Mouse (Mus musculus): ENCODE measurements around the gene Prr22. TPM values are rescaled to one million over a fixed set of nuclear protein-coding genes. Genes with fewer than 3 reads are reported as not detected.
A peak's percentile ranks its signal among the peaks of the same experiment; 100 is the strongest.

Gene Prr22
- polyA plus RNA-seq, 1 experiment from 2014 or later: 0.66 TPM

DNA sequence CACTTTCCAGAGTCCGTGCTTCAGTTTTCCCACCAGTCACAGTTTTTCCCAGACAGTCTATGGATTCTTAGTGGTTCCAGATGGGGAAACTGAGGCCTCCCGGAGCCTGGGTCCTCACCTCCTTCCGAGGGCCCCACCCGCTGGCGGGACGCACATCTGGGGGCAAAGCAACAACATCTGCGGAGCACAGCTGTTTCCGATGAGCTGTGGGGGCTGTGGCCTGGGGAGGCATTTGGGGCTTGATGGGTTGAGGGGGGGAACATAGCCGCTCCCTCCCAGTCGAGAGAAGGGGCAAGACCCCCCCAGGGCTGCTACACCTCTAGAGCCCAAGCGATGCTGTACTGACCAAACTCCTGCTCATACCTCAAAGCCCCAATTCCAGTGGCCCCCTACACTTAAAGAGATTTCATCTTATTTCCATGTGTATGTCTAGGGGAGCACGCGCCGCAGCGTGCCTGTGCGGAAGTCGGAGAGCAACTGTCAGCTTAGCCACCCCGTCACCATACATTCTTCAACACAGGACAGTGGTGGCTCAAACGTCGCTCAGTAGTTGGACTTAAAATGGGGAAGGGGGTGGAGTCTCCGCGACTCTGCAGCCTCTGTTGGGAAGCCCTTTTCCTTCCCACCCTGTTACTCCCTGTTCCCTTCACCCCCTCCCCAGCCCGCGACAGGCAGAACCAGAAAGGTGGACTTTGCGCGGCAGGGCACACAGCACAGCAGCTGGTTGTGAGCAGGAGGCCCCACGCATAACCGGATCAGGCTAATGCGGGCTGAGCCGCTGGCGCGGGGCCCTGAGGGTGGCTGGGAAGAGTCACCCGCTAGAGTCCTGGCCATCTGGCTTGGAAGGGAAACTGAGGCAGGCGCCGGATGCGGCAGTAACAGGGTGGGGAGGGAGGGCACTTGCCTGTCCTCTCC, 15.5 kb upstream of the Prr22 start:
- Histone ChIP-seq H3K4me3 (ENCODE audit: low read depth, low read length) (no peak overlapping the region), H3K27ac (replicated peaks; ENCODE audit: low read depth, low read length) (no peak overlapping the region), H3K4me2 (ENCODE audit: low read depth, low read length) (no peak overlapping the region), H3K27me3 (ENCODE audit: control insufficient read depth, insufficient read depth, low read length) (peaks cover 65% of the 10 kb centered on the region), H3K9ac (replicated peaks; ENCODE audit: low read length) (no peak overlapping the region), H3K4me1 (ENCODE audit: control insufficient read depth, insufficient read depth, low read length) (peaks cover 6% of the 10 kb centered on the region), H3K36me3 (replicated peaks; ENCODE audit: control insufficient read depth, insufficient read depth, low read depth, low read length) (no peaks in the 10 kb centered on the region), H3K9me3 (replicated peaks; ENCODE audit: control insufficient read depth, low read length) (no peaks in the 10 kb centered on the region)
- no peak for DNase-seq (ENCODE audit: low spot score)
- 11% methylated on average over 36 of the region's 36 CpGs for WGBS
- ATAC-seq (replicated peaks; ENCODE audit: insufficient number of reproducible peaks, low FRiP score, low TSS enrichment, low read depth): no peak

- Histone ChIP-seq H3K4me2 (ENCODE audit: low read depth, low read length) (peak overlapping the region; percentile 97), H3K4me1 (ENCODE audit: control insufficient read depth, insufficient read depth, low read length) (peaks cover 6% of the 10 kb centered on the region), H3K27me3 (ENCODE audit: control insufficient read depth, insufficient read depth, low read length) (peaks cover 56% of the 10 kb centered on the region), H3K9me3 (replicated peaks; ENCODE audit: control insufficient read depth, low read length) (no peaks in the 10 kb centered on the region), H3K4me3 (ENCODE audit: low read depth, low read length) (peak overlapping the region; percentile 47), H3K36me3 (replicated peaks; ENCODE audit: control insufficient read depth, insufficient read depth, low read depth, low read length) (no peaks in the 10 kb centered on the region), H3K27ac (replicated peaks; ENCODE audit: low read depth, low read length) (no peak overlapping the region), H3K9ac (replicated peaks; ENCODE audit: low read length) (peak overlapping the region; percentile 54)
- DNase-seq (ENCODE audit: low spot score): peak; percentile 29
- peak; percentile 5; the same call in 1 of the 2 replicates for ATAC-seq (replicated peaks; ENCODE audit: insufficient number of reproducible peaks, low FRiP score, low TSS enrichment, low read depth)
- 2% methylated on average over 50 of the region's 51 CpGs for WGBS
These were observed 13.2 kb upstream of the Prr22 start for GRCm38 (mm10) chr17:56756703-56757399.

GRCm38 (mm10) chr17:56757416-56758123, 12.5 kb upstream of the Prr22 start, which contains the start of gene Nrtn:
TSS of gene Nrtn (minus strand) at chr17:56757530.
- peak; percentile 92 for DNase-seq (ENCODE audit: low spot score)
- no peak within 1 kb of the TSS for H3K27ac ChIP-seq (replicated peaks; ENCODE audit: low read depth, low read length)

DNA sequence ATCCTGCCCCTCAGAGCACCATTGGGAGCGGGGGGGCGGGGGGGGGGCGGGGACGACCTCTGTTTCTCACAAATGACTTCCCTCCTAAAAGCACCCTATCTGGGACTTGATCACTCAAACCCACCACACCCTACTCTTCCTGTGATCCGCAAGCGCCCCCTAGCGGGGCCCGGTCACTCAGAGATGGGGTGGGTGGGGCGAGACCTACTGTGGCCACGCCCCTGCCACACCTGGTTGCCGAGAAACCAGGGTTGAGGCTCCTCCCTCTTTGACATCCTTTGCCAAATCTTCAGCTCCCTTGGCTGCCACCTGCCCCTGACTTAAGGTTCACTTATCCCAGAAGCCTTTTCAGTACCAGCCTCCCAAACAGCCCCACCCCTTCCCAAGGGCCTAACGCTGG, 11.9 kb upstream of the Prr22 start:
- no peaks in the 10 kb centered on the region for H3K36me3 ChIP-seq (replicated peaks; ENCODE audit: control insufficient read depth, insufficient read depth, low read depth, low read length)
- 7% methylated on average over 12 of the region's 12 CpGs for WGBS
- no peak overlapping the region for H3K9ac ChIP-seq (replicated peaks; ENCODE audit: low read length)
- H3K4me1 ChIP-seq (ENCODE audit: control insufficient read depth, insufficient read depth, low read length): peaks cover 8% of the 10 kb centered on the region
- no peak overlapping the region for H3K4me3 ChIP-seq (ENCODE audit: low read depth, low read length)
- H3K4me2 ChIP-seq (ENCODE audit: low read depth, low read length): no peak overlapping the region; the same call in 1 of the 2 replicates
- no peak for ATAC-seq (replicated peaks; ENCODE audit: insufficient number of reproducible peaks, low FRiP score, low TSS enrichment, low read depth)
- peaks cover 44% of the 10 kb centered on the region for H3K27me3 ChIP-seq (ENCODE audit: control insufficient read depth, insufficient read depth, low read length)
- no peaks in the 10 kb centered on the region for H3K9me3 ChIP-seq (replicated peaks; ENCODE audit: control insufficient read depth, low read length)
- no peak overlapping the region for H3K27ac ChIP-seq (replicated peaks; ENCODE audit: low read depth, low read length)
- peak; percentile 62 for DNase-seq (ENCODE audit: low spot score)

More at GRCm38 (mm10) chr17:56757416-56758123, 12.5 kb upstream of the Prr22 start, which contains the start of gene Nrtn:
- Histone ChIP-seq H3K9ac (replicated peaks; ENCODE audit: low read length) (peak within 1 kb of the TSS; percentile 54), H3K4me1 (ENCODE audit: control insufficient read depth, insufficient read depth, low read length) (peaks cover 6% of the 10 kb centered on the region), H3K4me2 (ENCODE audit: low read depth, low read length) (peak within 1 kb of the TSS; percentile 97), H3K36me3 (replicated peaks; ENCODE audit: control insufficient read depth, insufficient read depth, low read depth, low read length) (no peaks in the 10 kb centered on the region), H3K27me3 (ENCODE audit: control insufficient read depth, insufficient read depth, low read length) (peaks cover 48% of the 10 kb centered on the region), H3K4me3 (ENCODE audit: low read depth, low read length) (peak within 1 kb of the TSS; percentile 47), H3K9me3 (replicated peaks; ENCODE audit: control insufficient read depth, low read length) (no peaks in the 10 kb centered on the region)
- under 1% methylated on average over 47 of the region's 48 CpGs for WGBS
- peak; percentile 34 for ATAC-seq (replicated peaks; ENCODE audit: insufficient number of reproducible peaks, low FRiP score, low TSS enrichment, low read depth)

- 53% methylated on average over 7 of the region's 7 CpGs for WGBS
- H3K27me3 ChIP-seq (ENCODE audit: control insufficient read depth, insufficient read depth, low read length): peaks cover 33% of the 10 kb centered on the region
- H3K9ac ChIP-seq (replicated peaks; ENCODE audit: low read length): no peak overlapping the region
- no peak overlapping the region for H3K4me3 ChIP-seq (ENCODE audit: low read depth, low read length)
- no peaks in the 10 kb centered on the region for H3K36me3 ChIP-seq (replicated peaks; ENCODE audit: control insufficient read depth, insufficient read depth, low read depth, low read length)
- no peak for ATAC-seq (replicated peaks; ENCODE audit: insufficient number of reproducible peaks, low FRiP score, low TSS enrichment, low read depth)
- peaks cover 8% of the 10 kb centered on the region for H3K4me1 ChIP-seq (ENCODE audit: control insufficient read depth, insufficient read depth, low read length)
- H3K27ac ChIP-seq (replicated peaks; ENCODE audit: low read depth, low read length): no peak overlapping the region
- no peak for DNase-seq (ENCODE audit: low spot score)
- H3K4me2 ChIP-seq (ENCODE audit: low read depth, low read length): no peak overlapping the region
- no peaks in the 10 kb centered on the region for H3K9me3 ChIP-seq (replicated peaks; ENCODE audit: control insufficient read depth, low read length)
These were observed 10.8 kb upstream of the Prr22 start for GRCm38 (mm10) chr17:56759261-56759660.

DNA sequence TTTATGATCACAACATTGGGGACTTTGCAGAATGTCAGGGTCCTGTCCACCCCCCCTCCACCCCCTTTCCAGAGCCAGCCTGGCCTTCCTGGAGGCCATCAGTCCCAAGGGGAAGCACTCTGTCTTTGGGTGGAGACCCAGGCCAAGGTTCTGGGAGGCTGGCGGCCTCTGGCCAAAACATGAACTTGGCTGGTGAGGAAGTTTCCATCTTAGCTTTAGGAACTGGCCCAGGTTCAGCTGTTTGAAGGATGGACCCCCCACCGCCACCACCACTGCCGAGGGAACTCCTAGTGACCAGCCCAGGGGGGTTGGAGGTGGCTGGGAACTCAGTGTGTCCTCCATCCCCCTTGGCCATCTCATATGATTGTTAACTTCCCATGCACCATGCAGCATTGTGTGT, 9.0 kb upstream of the Prr22 start:
- H3K4me1 ChIP-seq (ENCODE audit: control insufficient read depth, insufficient read depth, low read length): peaks cover 8% of the 10 kb centered on the region

DNA sequence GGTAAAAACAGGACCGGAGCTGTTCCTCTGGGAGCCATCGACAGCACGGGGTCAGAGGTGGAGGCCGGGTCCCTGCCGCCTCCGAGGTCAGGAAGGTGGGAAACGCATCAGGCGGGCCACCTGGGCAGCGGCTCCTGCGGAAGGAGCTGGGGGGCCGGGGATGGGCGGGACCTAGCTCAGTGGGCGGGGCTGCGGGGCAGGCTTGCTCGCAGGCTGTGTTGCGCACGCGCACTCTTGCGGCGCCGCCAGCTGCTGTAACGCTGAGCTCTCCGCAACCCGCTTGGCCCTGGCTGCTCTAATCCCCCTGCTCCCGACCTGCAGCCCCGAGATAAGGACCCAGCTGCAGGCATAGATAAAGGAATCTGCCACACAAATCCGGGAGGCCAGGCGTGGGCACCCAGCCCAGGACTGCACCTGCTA, 8.0 kb upstream of the Prr22 start:
- peaks cover 6% of the 10 kb centered on the region for H3K4me1 ChIP-seq (ENCODE audit: control insufficient read depth, insufficient read depth, low read length)
- H3K4me2 ChIP-seq (ENCODE audit: low read depth, low read length): peak overlapping the region; percentile 79
- no peaks in the 10 kb centered on the region for H3K9me3 ChIP-seq (replicated peaks; ENCODE audit: control insufficient read depth, low read length)
- H3K9ac ChIP-seq (replicated peaks; ENCODE audit: low read length): peak overlapping the region; percentile 60
- H3K27ac ChIP-seq (replicated peaks; ENCODE audit: low read depth, low read length): peak overlapping the region; percentile 59; the same call in 1 of the 2 replicates
- DNase-seq (ENCODE audit: low spot score) (peak; percentile 94), ATAC-seq (replicated peaks; ENCODE audit: insufficient number of reproducible peaks, low FRiP score, low TSS enrichment, low read depth) (peak; percentile 11; the same call in 1 of the 2 replicates)
- H3K36me3 ChIP-seq (replicated peaks; ENCODE audit: control insufficient read depth, insufficient read depth, low read depth, low read length): no peaks in the 10 kb centered on the region
- under 1% methylated on average over 27 of the region's 28 CpGs for WGBS
- H3K27me3 ChIP-seq (ENCODE audit: control insufficient read depth, insufficient read depth, low read length): peaks cover 6% of the 10 kb centered on the region
- peak overlapping the region; percentile 37 for H3K4me3 ChIP-seq (ENCODE audit: low read depth, low read length)

More for the DNA sequence above, 9.0 kb upstream of the Prr22 start:
- no peak overlapping the region for H3K4me2 ChIP-seq (ENCODE audit: low read depth, low read length)
- peaks cover 14% of the 10 kb centered on the region for H3K27me3 ChIP-seq (ENCODE audit: control insufficient read depth, insufficient read depth, low read length)
- H3K9me3 ChIP-seq (replicated peaks; ENCODE audit: control insufficient read depth, low read length): no peaks in the 10 kb centered on the region
- no peak overlapping the region for H3K4me3 ChIP-seq (ENCODE audit: low read depth, low read length)
- no peaks in the 10 kb centered on the region for H3K36me3 ChIP-seq (replicated peaks; ENCODE audit: control insufficient read depth, insufficient read depth, low read depth, low read length)
- ATAC-seq (replicated peaks; ENCODE audit: insufficient number of reproducible peaks, low FRiP score, low TSS enrichment, low read depth): no peak
- no peak for DNase-seq (ENCODE audit: low spot score)
- whole genome bisulfite sequencing: 63% methylated on average over 3 of the region's 3 CpGs
- H3K9ac ChIP-seq (replicated peaks; ENCODE audit: low read length): no peak overlapping the region
- no peak overlapping the region for H3K27ac ChIP-seq (replicated peaks; ENCODE audit: low read depth, low read length)

Measured in embryonic facial prominence, embryonic 11.5 days (tissue).